Mouse (Mus musculus) heart, postnatal 0 days (tissue): ENCODE measurements at regions not wholly inside any gene's neighbourhood (a gene's known extent, or its start where the extent isn't known, plus 50 kb on each side); places are given as distances from the start of the nearest gene placed in this dataset.

Source experiments
- ATAC-seq: fragments of 200-750 bp; cut with Nextera tagmentation; 2 replicates; pipeline ENCODE4 v1.8.0; 2017; ENCODE audit warnings: low read depth, moderate number of reproducible peaks, moderate library complexity; ENCODE audit not compliant: insufficient read depth
- DNase-seq: peaks from one replicate; pipeline ENCODE4 v3.0.0-alpha.2; 2016; ENCODE audit warnings: low spot score
- H3K27ac ChIP-seq: fragments of 300-500 bp; sonication (generic); 2 replicates; pipeline ENCODE4 v1.5.1; 2014; ENCODE audit warnings: low read depth, mild to moderate bottlenecking
- H3K27me3 ChIP-seq: fragments of 300-500 bp; sonication (generic); 2 replicates; pipeline ENCODE4 v1.6.1; 2014; ENCODE audit warnings: low read length, mixed read lengths; ENCODE audit not compliant: control insufficient read depth, insufficient read depth
- H3K36me3 ChIP-seq: fragments of 300-500 bp; sonication (generic); replicated peaks from 2 replicates; pipeline ENCODE4 v1.6.1; 2014; ENCODE audit warnings: low read length, mixed read lengths; ENCODE audit not compliant: control insufficient read depth, insufficient read depth
- H3K4me1 ChIP-seq: fragments of 300-500 bp; sonication (generic); 2 replicates; pipeline ENCODE4 v1.6.1; 2014; ENCODE audit warnings: antibody characterized with exemption; ENCODE audit not compliant: control insufficient read depth, insufficient read depth
- H3K4me2 ChIP-seq: fragments of 300-500 bp; sonication (generic); 2 replicates; pipeline ENCODE4 v1.6.1; 2014; ENCODE audit warnings: low read depth, mild to moderate bottlenecking, low read length, moderate library complexity
- H3K4me3 ChIP-seq: fragments of 300-500 bp; sonication (generic); 2 replicates; pipeline ENCODE4 v1.5.1; 2014; ENCODE audit warnings: low read depth, low read length
- H3K9ac ChIP-seq: fragments of 300-500 bp; sonication (generic); replicated peaks from 2 replicates; pipeline ENCODE4 v1.6.1; 2014; ENCODE audit warnings: low read depth, low read length, mixed read lengths
- H3K9me3 ChIP-seq: fragments of 300-500 bp; sonication (generic); replicated peaks from 2 replicates; pipeline ENCODE4 v1.6.1; 2016; ENCODE audit warnings: low read length; ENCODE audit not compliant: control insufficient read depth
- CTCF ChIP-seq: IDR thresholded peaks from 2 replicates; pipeline ENCODE4 v1.5.1; 2016; ENCODE audit warnings: antibody characterized with exemption, control low read depth, low read depth
- EP300 ChIP-seq: IDR thresholded peaks from 2 replicates; pipeline ENCODE4 v1.6.1; 2016; ENCODE audit warnings: antibody characterized with exemption, low read depth
- whole genome bisulfite sequencing: fragments of 180-500 bp; shearing (Covaris S2); extraction: QIAGEN DNeasy Blood & Tissue Kit; methylation state at CpG from one replicate; pipeline ENCODE4 v1.1.7; 2014; 5-methylcytosine and 5-hydroxymethylcytosine counted together

DNA sequence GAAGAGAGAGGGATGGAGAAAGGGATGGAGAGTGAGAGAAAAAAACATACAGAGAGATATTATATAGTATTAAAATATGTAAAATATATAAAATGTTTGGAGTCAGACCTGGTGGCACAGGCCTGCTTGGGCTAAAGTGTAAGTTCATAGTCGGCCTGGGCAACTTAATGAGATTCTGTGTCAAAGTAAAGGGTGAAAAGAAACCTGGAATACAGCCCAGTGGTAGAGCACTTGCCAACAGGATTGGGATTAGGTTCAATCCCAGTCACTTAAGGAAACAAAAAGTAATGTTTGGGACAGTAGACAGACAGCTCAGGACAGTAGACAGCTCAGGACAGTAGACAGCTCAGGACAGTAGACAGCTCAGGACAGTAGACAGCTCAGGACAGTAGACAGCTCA lies 69.6 kb upstream of the Fut8 start:
- no peak overlapping the region for H3K9ac ChIP-seq
- 56% methylated on average over 1 of the region's 1 CpGs for WGBS
- TF ChIP-seq EP300 (no peak), CTCF (no peak)
- ATAC-seq: no peak
- no peaks in the 10 kb centered on the region for H3K4me1 ChIP-seq
- H3K4me3 ChIP-seq: no peak overlapping the region
- H3K9me3 ChIP-seq: no peaks in the 10 kb centered on the region
- no peak for DNase-seq
- H3K27ac ChIP-seq: no peak overlapping the region
- H3K27me3 ChIP-seq: no peaks in the 10 kb centered on the region
- H3K4me2 ChIP-seq: no peak overlapping the region
- no peaks in the 10 kb centered on the region for H3K36me3 ChIP-seq

DNA sequence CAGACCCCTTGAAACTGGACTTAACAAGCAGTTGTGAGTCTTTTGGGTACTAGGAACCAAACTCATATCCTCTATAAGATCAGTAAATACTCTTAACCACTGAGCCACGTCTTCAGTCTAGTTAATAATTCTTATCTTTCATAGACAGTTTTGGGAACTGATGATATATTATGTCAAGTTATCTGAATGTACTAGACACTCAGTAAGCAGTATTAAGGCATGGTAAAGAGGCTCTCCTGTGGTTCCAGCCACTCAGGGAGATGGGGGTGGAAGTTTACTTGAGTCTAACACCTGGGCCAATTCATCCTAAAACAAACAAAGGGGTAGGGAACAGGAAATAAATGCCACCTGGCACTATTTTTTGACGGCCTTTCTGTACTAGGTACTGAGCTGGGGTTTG lies 81.2 kb upstream of the Fut8 start:
- WGBS: 53% methylated on average over 2 of the region's 2 CpGs
- Histone ChIP-seq H3K27ac (no peak overlapping the region), H3K9me3 (no peaks in the 10 kb centered on the region), H3K4me1 (no peaks in the 10 kb centered on the region), H3K27me3 (no peaks in the 10 kb centered on the region), H3K9ac (no peak overlapping the region), H3K4me3 (no peak overlapping the region), H3K4me2 (no peak overlapping the region), H3K36me3 (no peaks in the 10 kb centered on the region)
- no peak for DNase-seq
- ATAC-seq: no peak
- TF ChIP-seq EP300 (no peak), CTCF (no peak)

DNA sequence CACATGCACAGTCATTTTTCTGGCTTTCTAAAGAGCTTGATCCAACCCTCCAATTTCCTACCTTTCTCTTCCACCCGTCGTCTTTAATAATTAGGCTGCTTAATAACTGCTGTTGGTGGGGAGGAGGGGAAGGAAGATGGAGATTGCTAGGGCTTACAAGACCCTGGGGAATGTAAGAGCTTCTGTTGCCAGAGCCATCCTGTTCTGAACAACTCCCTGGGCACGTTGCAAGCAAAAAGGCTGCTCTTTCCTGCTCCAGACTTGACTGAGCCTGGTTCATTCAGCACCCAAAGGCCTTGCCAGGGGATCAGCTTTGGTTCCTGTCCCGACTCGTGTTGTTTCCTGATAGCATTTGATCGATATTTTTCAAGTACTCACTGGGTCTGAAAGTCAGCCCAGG lies 82.3 kb upstream of the Fut8 start:
- WGBS: 72% methylated on average over 6 of the region's 6 CpGs

DNA sequence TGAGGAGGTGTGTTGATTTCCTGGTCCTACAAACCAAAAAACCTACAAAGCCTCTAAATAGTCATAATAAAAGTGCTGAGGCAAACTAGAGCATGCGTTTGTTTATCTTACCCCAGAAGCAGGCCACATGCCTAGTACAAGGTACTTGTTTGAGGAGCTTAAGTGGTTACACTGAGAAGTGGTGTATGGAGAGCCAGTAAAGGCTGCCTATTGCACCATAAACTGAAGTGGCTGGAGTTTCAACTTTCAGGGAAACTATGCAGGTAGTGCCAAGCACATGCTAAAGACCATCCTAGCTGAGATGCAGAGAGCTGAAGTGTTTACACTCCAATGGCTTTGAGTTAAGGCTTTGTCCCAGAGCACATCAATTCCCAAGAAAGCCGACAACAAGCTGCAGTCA lies 86.5 kb upstream of the Fut8 start:
- no peaks in the 10 kb centered on the region for H3K9me3 ChIP-seq
- no peaks in the 10 kb centered on the region for H3K36me3 ChIP-seq
- H3K4me3 ChIP-seq: no peak overlapping the region
- no peaks in the 10 kb centered on the region for H3K27me3 ChIP-seq
- no peak overlapping the region for H3K9ac ChIP-seq
- no peak overlapping the region for H3K27ac ChIP-seq
- H3K4me1 ChIP-seq: no peaks in the 10 kb centered on the region
- WGBS: 74% methylated on average over 2 of the region's 2 CpGs
- no peak for TF ChIP-seq CTCF
- TF ChIP-seq EP300: no peak
- ATAC-seq: no peak
- no peak overlapping the region for H3K4me2 ChIP-seq
- no peak for DNase-seq

More for the DNA sequence above, 82.3 kb upstream of the Fut8 start:
- TF ChIP-seq CTCF (no peak), EP300 (no peak)
- ATAC-seq (no peak), DNase-seq (no peak)
- H3K4me3 ChIP-seq: no peak overlapping the region
- no peaks in the 10 kb centered on the region for H3K4me1 ChIP-seq
- no peak overlapping the region for H3K9ac ChIP-seq
- no peak overlapping the region for H3K27ac ChIP-seq
- H3K4me2 ChIP-seq: no peak overlapping the region
- no peaks in the 10 kb centered on the region for H3K27me3 ChIP-seq
- no peaks in the 10 kb centered on the region for H3K9me3 ChIP-seq
- no peaks in the 10 kb centered on the region for H3K36me3 ChIP-seq

DNA sequence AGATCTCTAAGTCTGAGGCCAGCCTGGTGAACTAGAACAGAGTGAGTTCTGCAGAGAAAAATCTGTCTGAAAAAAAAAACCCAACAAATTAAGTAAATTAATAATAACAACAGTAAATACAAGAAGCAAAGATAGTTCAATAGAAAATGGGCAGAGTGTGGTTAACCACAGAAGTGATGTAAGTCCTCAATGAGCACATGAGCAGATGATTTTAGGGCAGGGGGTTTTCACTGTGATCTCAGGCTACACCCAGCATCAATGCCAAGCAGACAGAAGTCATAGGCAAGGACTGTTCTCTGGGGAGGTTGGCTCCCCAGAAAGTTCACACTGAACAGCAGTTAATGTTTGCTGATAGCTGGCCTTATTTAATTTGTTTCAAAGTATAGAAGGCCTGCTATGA lies 88.1 kb upstream of the Fut8 start:
- no peaks in the 10 kb centered on the region for H3K9me3 ChIP-seq
- no peak for DNase-seq
- H3K4me3 ChIP-seq: no peak overlapping the region
- no peaks in the 10 kb centered on the region for H3K27me3 ChIP-seq
- H3K9ac ChIP-seq: no peak overlapping the region
- no peak overlapping the region for H3K4me2 ChIP-seq
- H3K36me3 ChIP-seq: no peaks in the 10 kb centered on the region
- H3K27ac ChIP-seq: no peak overlapping the region
- no peak for TF ChIP-seq EP300
- TF ChIP-seq CTCF: no peak
- no peaks in the 10 kb centered on the region for H3K4me1 ChIP-seq
- no peak for ATAC-seq

DNA sequence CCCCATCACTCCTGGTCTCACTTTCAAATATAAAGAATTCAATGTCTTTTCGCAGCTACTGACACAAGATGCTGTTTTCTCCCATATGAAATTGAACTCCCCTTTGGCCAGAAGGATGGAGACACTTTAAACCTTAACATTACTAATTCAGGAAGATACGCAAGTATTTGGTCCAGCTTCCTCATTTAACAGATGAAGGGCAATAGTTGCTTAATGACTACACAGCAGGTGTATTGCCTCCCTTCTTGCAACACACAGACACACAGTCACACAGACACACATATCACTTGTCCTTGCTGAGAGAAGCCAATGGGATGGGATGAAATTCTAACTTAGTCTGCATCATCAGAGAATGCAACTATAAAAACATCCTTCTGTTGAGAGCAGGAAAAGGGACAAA lies 89.8 kb upstream of the Fut8 start:
- H3K9me3 ChIP-seq: no peaks in the 10 kb centered on the region
- TF ChIP-seq EP300: no peak
- no peak for TF ChIP-seq CTCF
- ATAC-seq: no peak
- WGBS: 83% methylated on average over 2 of the region's 2 CpGs
- DNase-seq: no peak
- no peak overlapping the region for H3K4me2 ChIP-seq
- no peaks in the 10 kb centered on the region for H3K36me3 ChIP-seq
- no peaks in the 10 kb centered on the region for H3K4me1 ChIP-seq
- no peak overlapping the region for H3K9ac ChIP-seq
- H3K27me3 ChIP-seq: no peaks in the 10 kb centered on the region
- H3K4me3 ChIP-seq: no peak overlapping the region
- no peak overlapping the region for H3K27ac ChIP-seq
